ENCODE assay signal across 8 mouse cellular contexts in genomic region chr2:102257964-102258605, GRCm38 (mm10).
DNase-seq lines count a peak whose midpoint lies in the region; ATAC-seq and TF ChIP-seq lines count a peak whose summit lies in the region.

No protein-coding gene starts in this region.

- no peak overlapping the region for H3K27ac ChIP-seq in midbrain, embryonic 10.5 days (replicated peaks)
- H3K27ac ChIP-seq in midbrain, postnatal 0 days (ENCODE audit: low read depth, low read length) = no peak overlapping the region
- H3K27ac ChIP-seq in forebrain, postnatal 0 days (ENCODE audit: low read depth, low read length) = no peak overlapping the region
- peak overlapping the region; percentile 38; the same call in 1 of the 2 replicates for H3K27ac ChIP-seq in limb, embryonic 10.5 days

- no peak for TF ChIP-seq CTCF in midbrain, postnatal 0 days (IDR thresholded peaks at IDR 0.05)
- no peak for TF ChIP-seq CTCF in forebrain, postnatal 0 days (IDR thresholded peaks at IDR 0.05; ENCODE audit: low read depth)

- H3K4me3 ChIP-seq in midbrain, embryonic 10.5 days = peak overlapping the region; percentile 26
- H3K4me3 ChIP-seq in midbrain, postnatal 0 days (ENCODE audit: low read depth, low read length) = no peak overlapping the region
- no peak overlapping the region for H3K4me3 ChIP-seq in forebrain, postnatal 0 days (ENCODE audit: low read depth, low read length)
- H3K4me3 ChIP-seq in limb, embryonic 10.5 days = peak overlapping the region; percentile 12

- H3K36me3 ChIP-seq in midbrain, embryonic 10.5 days = no peaks in the 10 kb centered on the region
- H3K36me3 ChIP-seq in midbrain, postnatal 0 days (ENCODE audit: insufficient read depth, low read length) = no peaks in the 10 kb centered on the region
- no peaks in the 10 kb centered on the region for H3K36me3 ChIP-seq in forebrain, postnatal 0 days (ENCODE audit: insufficient read depth)
- H3K36me3 ChIP-seq in limb, embryonic 10.5 days = no peaks in the 10 kb centered on the region

- H3K9me3 ChIP-seq in midbrain, embryonic 10.5 days (replicated peaks) = no peaks in the 10 kb centered on the region
- H3K9me3 ChIP-seq in midbrain, postnatal 0 days (ENCODE audit: low read length) = no peaks in the 10 kb centered on the region
- no peaks in the 10 kb centered on the region for H3K9me3 ChIP-seq in forebrain, postnatal 0 days (ENCODE audit: low read length)
- H3K9me3 ChIP-seq in limb, embryonic 10.5 days (replicated peaks) = no peaks in the 10 kb centered on the region

- no peak for ATAC-seq in midbrain, postnatal 0 days (ENCODE audit: low FRiP score)
- 0 out of 2 replicates have a peak, but pooled peaks have one; percentile 35 for ATAC-seq in forebrain, postnatal 0 days

- H3K9ac ChIP-seq in midbrain, postnatal 0 days (replicated peaks; ENCODE audit: low read length, poor library complexity, severe bottlenecking) = no peak overlapping the region
- no peak overlapping the region for H3K9ac ChIP-seq in forebrain, postnatal 0 days

- H3K4me1 ChIP-seq in midbrain, embryonic 10.5 days = peaks cover 22% of the 10 kb centered on the region
- H3K4me1 ChIP-seq in midbrain, postnatal 0 days (ENCODE audit: insufficient read depth, low read length) = peaks cover 4% of the 10 kb centered on the region; the same call in 1 of the 2 replicates
- peaks cover 16% of the 10 kb centered on the region; the same call in 1 of the 2 replicates for H3K4me1 ChIP-seq in forebrain, postnatal 0 days (ENCODE audit: insufficient read depth)
- H3K4me1 ChIP-seq in limb, embryonic 10.5 days = peaks cover 24% of the 10 kb centered on the region

- H3K27me3 ChIP-seq in midbrain, embryonic 10.5 days (ENCODE audit: low read depth, poor library complexity, severe bottlenecking) = peaks cover 46% of the 10 kb centered on the region
- H3K27me3 ChIP-seq in midbrain, postnatal 0 days (ENCODE audit: insufficient read depth, low read length) = no peaks in the 10 kb centered on the region
- H3K27me3 ChIP-seq in forebrain, postnatal 0 days (ENCODE audit: insufficient read depth, low read length) = no peaks in the 10 kb centered on the region
- H3K27me3 ChIP-seq in limb, embryonic 10.5 days (ENCODE audit: low read depth, poor library complexity, severe bottlenecking) = peaks cover 41% of the 10 kb centered on the region

- no peak overlapping the region for H3K4me2 ChIP-seq in midbrain, postnatal 0 days (ENCODE audit: low read depth, low read length, poor library complexity, severe bottlenecking)
- 0 out of 2 replicates have a peak overlapping the region, but pooled peaks have one; percentile 17 for H3K4me2 ChIP-seq in forebrain, postnatal 0 days (ENCODE audit: low read depth)

- 5% methylated on average over 12 of the region's 12 CpGs for WGBS in midbrain, embryonic 10.5 days
- 5% methylated on average over 12 of the region's 12 CpGs for WGBS in midbrain, postnatal 0 days
- WGBS in forebrain, postnatal 0 days = 4% methylated on average over 12 of the region's 12 CpGs
- WGBS in limb, embryonic 10.5 days = 6% methylated on average over 12 of the region's 12 CpGs

- DNase-seq in cerebellum, adult 11 months = peak; percentile 3
- DNase-seq in cerebellum, postnatal 4 days (ENCODE audit: low spot score in 2 of 2) = no peak
- peak; percentile 28 for DNase-seq in midbrain, embryonic 10.5 days (ENCODE audit: low spot score)
- DNase-seq in midbrain, postnatal 0 days (ENCODE audit: low spot score) = no peak
- no peak for DNase-seq in forebrain, postnatal 0 days
- peak; percentile 41 for DNase-seq in limb, embryonic 10.5 days (ENCODE audit: low spot score)
- peak; percentile 15 for DNase-seq in skeletal muscle tissue, adult 2 months (ENCODE audit: low read depth, low spot score)
- DNase-seq in urinary bladder, adult 2 months (ENCODE audit: low spot score) = no peak

Comparison
In these comparisons a context has a peak if more than half of its experiments do, and no peak if none do; other contexts are left out.
1. DNase-seq: peak in cerebellum, adult 11 months (single experiment), midbrain, embryonic 10.5 days (single experiment), limb, embryonic 10.5 days (single experiment) and skeletal muscle tissue, adult 2 months (single experiment); none in cerebellum, postnatal 4 days (0 of 2), midbrain, postnatal 0 days (single experiment), forebrain, postnatal 0 days (single experiment) and urinary bladder, adult 2 months (single experiment).
2. H3K4me3 ChIP-seq: peak in midbrain, embryonic 10.5 days (single experiment) and limb, embryonic 10.5 days (single experiment); none in midbrain, postnatal 0 days (single experiment) and forebrain, postnatal 0 days (single experiment).